Mouse (Mus musculus) myocyte (in vitro differentiated cells): ENCODE data around the gene Ets1. TPM values are rescaled to one million over a fixed set of nuclear protein-coding genes. Genes with fewer than 3 reads are reported as not detected.

Source experiments
- H3K27me3 ChIP-seq: one replicate; pipeline ENCODE4 v1.6.1; 2011; ENCODE audit not compliant: control insufficient read depth, insufficient read depth, insufficient read length
- H3K36me3 ChIP-seq: one replicate; pipeline ENCODE4 v1.6.1; 2011; ENCODE audit not compliant: control insufficient read depth, insufficient read depth
- H3K4me2 ChIP-seq: one replicate; pipeline ENCODE4 v1.6.1; 2011; ENCODE audit warnings: low read depth, control low read depth
- H3K4me3 ChIP-seq: one replicate; pipeline ENCODE4 v1.5.1; 2011; ENCODE audit warnings: mild to moderate bottlenecking, control low read depth, moderate library complexity
- H3K79me2 ChIP-seq: one replicate; pipeline ENCODE4 v1.6.1; 2011; ENCODE audit not compliant: control insufficient read depth, insufficient read depth
- H3ac ChIP-seq: one replicate; pipeline ENCODE4 v1.6.1; 2011; ENCODE audit not compliant: control insufficient read depth, insufficient read length
- CEBPB ChIP-seq: IDR thresholded peaks from 2 replicates; pipeline ENCODE4 v1.6.1; 2011; ENCODE audit warnings: mild to moderate bottlenecking, moderate library complexity; ENCODE audit not compliant: poor library complexity, insufficient read depth, severe bottlenecking
- E2F4 ChIP-seq: IDR thresholded peaks from one replicate; pipeline ENCODE4 v1.6.1; 2011; ENCODE audit warnings: mild to moderate bottlenecking, control low read depth, moderate library complexity; ENCODE audit not compliant: insufficient read depth
- MAX ChIP-seq: IDR thresholded peaks from one replicate; pipeline ENCODE4 v1.6.1; 2011; ENCODE audit warnings: low read depth, mild to moderate bottlenecking, control low read depth
- MYOD1 ChIP-seq, 3 experiments: IDR thresholded peaks; one replicate each; pipeline ENCODE4 v1.6.1; 2011; ENCODE audit warnings: control low read depth in 2 of 3, low read depth in 2 of 3, mild to moderate bottlenecking in 2 of 3, moderate library complexity in 1 of 3; ENCODE audit not compliant: insufficient read length in 2 of 3, control insufficient read depth in 1 of 3
- MYOG ChIP-seq, 3 experiments: IDR thresholded peaks; one replicate each; pipeline ENCODE4 v1.6.1; 2011; ENCODE audit warnings: control low read depth in 2 of 3, low read depth in 2 of 3, mild to moderate bottlenecking in 2 of 3; ENCODE audit not compliant: insufficient read length in 2 of 3, control insufficient read depth in 1 of 3, insufficient read depth in 1 of 3
- POLR2A ChIP-seq: IDR thresholded peaks from one replicate; pipeline ENCODE4 v1.6.1; 2011; ENCODE audit warnings: low read depth, mild to moderate bottlenecking, control low read depth, moderate library complexity; ENCODE audit not compliant: insufficient read length
- POLR2AphosphoS2 ChIP-seq: IDR thresholded peaks from one replicate; pipeline ENCODE4 v1.6.1; 2011; ENCODE audit warnings: low read depth, control low read depth; ENCODE audit not compliant: insufficient read length
- REST ChIP-seq: IDR thresholded peaks from one replicate; pipeline ENCODE4 v1.6.1; 2011; ENCODE audit warnings: mild to moderate bottlenecking, control low read depth, moderate library complexity; ENCODE audit not compliant: insufficient read depth, insufficient read length
- SRF ChIP-seq: IDR thresholded peaks from one replicate; pipeline ENCODE4 v1.6.1; 2011; ENCODE audit warnings: low read depth; ENCODE audit not compliant: control insufficient read depth, insufficient read length
- TCF12 ChIP-seq: IDR thresholded peaks from one replicate; pipeline ENCODE4 v1.6.1; 2011; ENCODE audit warnings: mild to moderate bottlenecking, control low read depth; ENCODE audit not compliant: poor library complexity, insufficient read depth, severe bottlenecking
- TCF3 ChIP-seq: IDR thresholded peaks from one replicate; pipeline ENCODE4 v1.6.1; 2011; ENCODE audit warnings: low read depth, control low read depth; ENCODE audit not compliant: insufficient read length
- USF1 ChIP-seq: IDR thresholded peaks from one replicate; pipeline ENCODE4 v1.6.1; 2011; ENCODE audit warnings: low read depth, mild to moderate bottlenecking, control low read depth, moderate library complexity
- polyA plus RNA-seq: library from polyadenylated mRNA; unstranded; fragments of >200 nt; fragmentation: generic; extraction: Trizol; gene quantifications from one replicate; pipeline ENCODE4 v1.2.1, GENCODE M21; 2012; ENCODE audit warnings: missing spikeins

Ets1 gene
- polyA plus RNA-seq, 1 experiment = 5.4 TPM

DNA sequence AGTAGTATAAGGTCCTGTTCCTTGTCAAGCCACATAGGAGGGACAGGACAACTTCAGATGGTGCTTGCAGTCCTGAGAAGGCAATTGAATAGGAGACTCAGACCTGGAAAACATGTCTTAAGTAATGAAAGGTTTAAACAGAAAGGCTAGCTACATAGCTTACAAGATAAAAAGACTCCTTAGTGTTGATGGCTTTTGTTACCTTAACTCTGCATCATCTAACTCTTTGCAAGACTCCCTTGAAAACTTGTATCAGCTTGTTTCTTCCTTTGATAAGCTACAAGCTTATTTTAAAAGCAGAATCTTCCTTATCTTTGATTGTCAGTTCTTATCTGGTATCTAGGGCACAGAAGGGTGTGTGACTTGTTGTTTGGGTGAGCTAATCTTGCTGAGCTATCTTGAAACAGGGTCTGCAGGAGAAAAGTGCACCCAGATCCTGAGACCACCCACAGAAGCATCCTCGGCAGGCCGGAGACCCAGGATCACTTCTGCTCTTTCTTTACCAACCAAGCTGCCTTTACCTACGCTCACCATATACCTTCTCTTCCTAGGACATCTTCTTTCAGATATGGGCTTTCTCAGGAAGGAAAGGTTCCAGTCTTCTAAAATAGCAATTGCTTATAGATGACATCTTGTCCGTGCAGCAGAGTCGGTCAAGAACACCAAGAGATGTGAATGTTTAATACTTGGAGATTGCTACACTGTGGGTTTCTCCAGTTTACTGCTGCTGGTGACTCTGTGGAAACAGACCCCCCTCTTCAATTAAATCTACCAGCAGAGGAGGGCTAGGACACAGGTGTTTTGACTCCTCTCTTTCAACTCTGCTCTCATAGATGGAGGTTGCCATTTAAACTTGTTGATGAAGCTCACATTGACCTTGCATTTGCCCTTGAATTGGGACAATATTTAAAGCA lies 19.2 kb upstream of the Ets1 start:
- Histone ChIP-seq H3K79me2 (no peaks in the 10 kb centered on the region), H3K27me3 (no peaks in the 10 kb centered on the region), H3ac (no peak overlapping the region), H3K4me2 (no peak overlapping the region), H3K4me3 (no peak overlapping the region), H3K36me3 (no peaks in the 10 kb centered on the region)
- TF ChIP-seq USF1 (no peak), MYOD1 (IDR thresholded peaks at IDR 0.05; ENCODE audit: control insufficient read depth in 1 of 3, insufficient read length in 2 of 3, low read depth in 2 of 3) (no peak), POLR2AphosphoS2 (no peak), CEBPB (no peak), MAX (no peak), POLR2A (no peak), REST (no peak), TCF12 (no peak), E2F4 (no peak), TCF3 (no peak), SRF (no peak), MYOG (IDR thresholded peaks at IDR 0.05; ENCODE audit: control insufficient read depth in 1 of 3, insufficient read depth in 1 of 3, insufficient read length in 2 of 3, low read depth in 2 of 3) (no peak)

DNA sequence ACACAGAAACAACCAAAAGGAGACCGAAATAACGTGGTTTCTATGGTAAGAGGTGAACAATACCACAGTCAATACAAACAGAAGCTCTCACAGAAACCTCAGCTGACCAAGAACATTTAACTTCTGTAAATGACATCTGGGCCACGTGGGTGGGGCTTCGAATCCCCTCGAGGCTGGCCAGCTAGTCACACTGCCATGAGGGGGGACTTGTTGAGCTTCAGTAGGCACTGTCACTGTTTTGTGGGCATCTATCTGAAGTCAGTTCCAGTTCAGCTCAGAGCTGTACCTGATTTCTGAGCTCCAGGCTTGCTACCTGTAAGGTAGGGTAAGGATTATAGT lies 18.6 kb upstream of the Ets1 start:
- Histone ChIP-seq H3K4me2 (no peak overlapping the region), H3K27me3 (no peaks in the 10 kb centered on the region), H3K79me2 (no peaks in the 10 kb centered on the region), H3K36me3 (no peaks in the 10 kb centered on the region), H3K4me3 (no peak overlapping the region), H3ac (no peak overlapping the region)
- TF ChIP-seq USF1 = no peak
- TF ChIP-seq TCF12 = no peak

- Histone ChIP-seq H3K79me2 (no peaks in the 10 kb centered on the region), H3K36me3 (no peaks in the 10 kb centered on the region), H3K27me3 (no peaks in the 10 kb centered on the region), H3K4me3 (no peak overlapping the region), H3ac (no peak overlapping the region), H3K4me2 (no peak overlapping the region)
- TF ChIP-seq USF1 (no peak), MAX (no peak)
Observed at GRCm38 (mm10) chr9:32618544-32619120, 17.4 kb upstream of the Ets1 start.

DNA sequence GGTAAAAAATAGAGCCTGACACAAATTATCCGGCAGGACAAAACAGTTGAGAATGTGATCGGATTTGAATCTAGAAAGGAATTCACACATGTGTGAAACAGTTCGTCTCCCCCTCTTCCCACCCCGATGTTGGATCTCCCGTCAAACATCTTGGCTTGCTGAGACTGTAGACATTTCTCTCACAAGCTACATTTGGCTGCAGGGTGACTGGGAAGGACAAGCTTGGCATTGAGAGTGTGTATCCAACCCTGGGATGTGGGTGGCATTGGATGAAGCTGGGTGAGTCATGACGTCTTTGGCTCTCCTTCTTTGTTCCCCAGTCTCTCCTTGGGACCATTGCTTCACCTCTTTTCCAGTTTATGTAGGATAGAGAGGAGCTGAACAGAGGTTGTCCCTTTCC lies 16.4 kb upstream of the Ets1 start:
- Histone ChIP-seq H3K4me3 (no peak overlapping the region), H3K27me3 (no peaks in the 10 kb centered on the region), H3K79me2 (no peaks in the 10 kb centered on the region), H3K36me3 (no peaks in the 10 kb centered on the region), H3K4me2 (no peak overlapping the region), H3ac (no peak overlapping the region)
- no peak for TF ChIP-seq MAX
- no peak for TF ChIP-seq TCF3
- no peak for TF ChIP-seq REST
- TF ChIP-seq CEBPB = no peak
- TF ChIP-seq USF1 = no peak
- no peak for TF ChIP-seq MYOG (IDR thresholded peaks at IDR 0.05; ENCODE audit: control insufficient read depth in 1 of 3, insufficient read depth in 1 of 3, insufficient read length in 2 of 3, low read depth in 2 of 3)
- no peak for TF ChIP-seq POLR2A
- TF ChIP-seq E2F4 = no peak
- TF ChIP-seq POLR2AphosphoS2 = no peak

GRCm38 (mm10) chr9:32620446-32620845 lies 15.6 kb upstream of the Ets1 start:
- H3K4me3 ChIP-seq = no peak overlapping the region
- TF ChIP-seq REST (no peak), USF1 (no peak)
- H3K4me2 ChIP-seq = no peak overlapping the region
- no peaks in the 10 kb centered on the region for H3K79me2 ChIP-seq
- no peaks in the 10 kb centered on the region for H3K27me3 ChIP-seq
- H3K36me3 ChIP-seq = no peaks in the 10 kb centered on the region
- H3ac ChIP-seq = no peak overlapping the region
